Mouse (Mus musculus): ENCODE measurements around the gene Hps4. TPM values are rescaled to one million over a fixed set of nuclear protein-coding genes. Genes with fewer than 3 reads are reported as not detected.

Gene Hps4
- polyA plus RNA-seq, 1 experiment from 2014 or later: 37.6 TPM

- Histone ChIP-seq H3K4me3 (replicated peaks; ENCODE audit: low read length) (no peak overlapping the region), H3K36me3 (ENCODE audit: control insufficient read depth, insufficient read depth) (peaks cover 44% of the 10 kb centered on the region), H3K9ac (replicated peaks; ENCODE audit: low read depth, low read length) (no peak overlapping the region), H3K4me1 (replicated peaks; ENCODE audit: control insufficient read depth, insufficient read depth, low read length) (peaks cover 18% of the 10 kb centered on the region), H3K4me2 (ENCODE audit: low read length) (no peak overlapping the region), H3K27ac (ENCODE audit: low read length) (no peak overlapping the region), H3K27me3 (replicated peaks; ENCODE audit: control insufficient read depth, insufficient read depth, low read length) (no peaks in the 10 kb centered on the region), H3K9me3 (ENCODE audit: control insufficient read depth, low read length) (no peaks in the 10 kb centered on the region)
- 95% methylated on average over 14 of the region's 14 CpGs for WGBS
- no peak for ATAC-seq
Measured at GRCm38 (mm10) chr5:112329805-112330564, 12.9 kb upstream of the Hps4 start.

GRCm38 (mm10) chr5:112335473-112335872, 7.4 kb upstream of the Hps4 start:
- Histone ChIP-seq H3K27ac (ENCODE audit: low read length) (no peak overlapping the region), H3K36me3 (ENCODE audit: control insufficient read depth, insufficient read depth) (peaks cover 61% of the 10 kb centered on the region), H3K4me1 (replicated peaks; ENCODE audit: control insufficient read depth, insufficient read depth, low read length) (no peaks in the 10 kb centered on the region), H3K27me3 (replicated peaks; ENCODE audit: control insufficient read depth, insufficient read depth, low read length) (no peaks in the 10 kb centered on the region), H3K9me3 (ENCODE audit: control insufficient read depth, low read length) (no peaks in the 10 kb centered on the region), H3K9ac (replicated peaks; ENCODE audit: low read depth, low read length) (no peak overlapping the region), H3K4me2 (ENCODE audit: low read length) (no peak overlapping the region), H3K4me3 (replicated peaks; ENCODE audit: low read length) (no peak overlapping the region)
- ATAC-seq: no peak
- WGBS: 26% methylated on average over 2 of the region's 2 CpGs

GRCm38 (mm10) chr5:112337004-112337403, 5.9 kb upstream of the Hps4 start:
- H3K9me3 ChIP-seq (ENCODE audit: control insufficient read depth, low read length): no peaks in the 10 kb centered on the region
- no peak overlapping the region for H3K4me2 ChIP-seq (ENCODE audit: low read length)
- no peak overlapping the region for H3K9ac ChIP-seq (replicated peaks; ENCODE audit: low read depth, low read length)
- no peak overlapping the region for H3K4me3 ChIP-seq (replicated peaks; ENCODE audit: low read length)
- H3K36me3 ChIP-seq (ENCODE audit: control insufficient read depth, insufficient read depth): peaks cover 49% of the 10 kb centered on the region
- ATAC-seq: no peak
- no peak overlapping the region for H3K27ac ChIP-seq (ENCODE audit: low read length)
- H3K4me1 ChIP-seq (replicated peaks; ENCODE audit: control insufficient read depth, insufficient read depth, low read length): peaks cover 6% of the 10 kb centered on the region
- WGBS: 94% methylated on average over 22 of the region's 22 CpGs
- no peaks in the 10 kb centered on the region for H3K27me3 ChIP-seq (replicated peaks; ENCODE audit: control insufficient read depth, insufficient read depth, low read length)

- H3K36me3 ChIP-seq (ENCODE audit: control insufficient read depth, insufficient read depth): peaks cover 38% of the 10 kb centered on the region
- H3K4me1 ChIP-seq (replicated peaks; ENCODE audit: control insufficient read depth, insufficient read depth, low read length): peaks cover 19% of the 10 kb centered on the region
- no peak overlapping the region for H3K4me2 ChIP-seq (ENCODE audit: low read length)
- 72% methylated on average over 7 of the region's 7 CpGs for WGBS
- no peak overlapping the region for H3K27ac ChIP-seq (ENCODE audit: low read length)
- ATAC-seq: no peak
- H3K4me3 ChIP-seq (replicated peaks; ENCODE audit: low read length): no peak overlapping the region
- H3K9me3 ChIP-seq (ENCODE audit: control insufficient read depth, low read length): no peaks in the 10 kb centered on the region
- no peaks in the 10 kb centered on the region for H3K27me3 ChIP-seq (replicated peaks; ENCODE audit: control insufficient read depth, insufficient read depth, low read length)
- H3K9ac ChIP-seq (replicated peaks; ENCODE audit: low read depth, low read length): no peak overlapping the region
Measured at GRCm38 (mm10) chr5:112339215-112339614, 3.7 kb upstream of the Hps4 start.

- Histone ChIP-seq H3K27me3 (replicated peaks; ENCODE audit: control insufficient read depth, insufficient read depth, low read length) (no peaks in the 10 kb centered on the region), H3K27ac (ENCODE audit: low read length) (0 out of 2 replicates have a peak overlapping the region, but pooled peaks have one; percentile 38), H3K4me1 (replicated peaks; ENCODE audit: control insufficient read depth, insufficient read depth, low read length) (peaks cover 30% of the 10 kb centered on the region), H3K4me3 (replicated peaks; ENCODE audit: low read length) (peak overlapping the region; percentile 61), H3K4me2 (ENCODE audit: low read length) (peak overlapping the region; percentile 84), H3K9ac (replicated peaks; ENCODE audit: low read depth, low read length) (peak overlapping the region; percentile 86), H3K36me3 (ENCODE audit: control insufficient read depth, insufficient read depth) (peaks cover 5% of the 10 kb centered on the region), H3K9me3 (ENCODE audit: control insufficient read depth, low read length) (no peaks in the 10 kb centered on the region)
- peak; percentile 69 for ATAC-seq
- under 1% methylated on average over 23 of the region's 24 CpGs for WGBS
Measured at GRCm38 (mm10) chr5:112343205-112343595, 317 bp downstream of the Hps4 start.

- ATAC-seq: no peak
- Histone ChIP-seq H3K4me2 (ENCODE audit: low read length) (no peak overlapping the region), H3K27ac (ENCODE audit: low read length) (no peak overlapping the region), H3K4me3 (replicated peaks; ENCODE audit: low read length) (no peak overlapping the region), H3K36me3 (ENCODE audit: control insufficient read depth, insufficient read depth) (peaks cover 4% of the 10 kb centered on the region), H3K9me3 (ENCODE audit: control insufficient read depth, low read length) (no peaks in the 10 kb centered on the region), H3K27me3 (replicated peaks; ENCODE audit: control insufficient read depth, insufficient read depth, low read length) (no peaks in the 10 kb centered on the region), H3K9ac (replicated peaks; ENCODE audit: low read depth, low read length) (no peak overlapping the region), H3K4me1 (replicated peaks; ENCODE audit: control insufficient read depth, insufficient read depth, low read length) (peaks cover 30% of the 10 kb centered on the region)
- 68% methylated on average over 6 of the region's 6 CpGs for WGBS
Measured at GRCm38 (mm10) chr5:112344092-112344960, 1.4 kb downstream of the Hps4 start.

- no peaks in the 10 kb centered on the region for H3K9me3 ChIP-seq (ENCODE audit: control insufficient read depth, low read length)
- 92% methylated on average over 16 of the region's 16 CpGs for WGBS
- peaks cover 13% of the 10 kb centered on the region for H3K36me3 ChIP-seq (ENCODE audit: control insufficient read depth, insufficient read depth)
- H3K27me3 ChIP-seq (replicated peaks; ENCODE audit: control insufficient read depth, insufficient read depth, low read length): no peaks in the 10 kb centered on the region
- ATAC-seq: no peak
- H3K27ac ChIP-seq (ENCODE audit: low read length): no peak overlapping the region
- no peak overlapping the region for H3K4me3 ChIP-seq (replicated peaks; ENCODE audit: low read length)
- no peak overlapping the region for H3K9ac ChIP-seq (replicated peaks; ENCODE audit: low read depth, low read length)
- peaks cover 30% of the 10 kb centered on the region for H3K4me1 ChIP-seq (replicated peaks; ENCODE audit: control insufficient read depth, insufficient read depth, low read length)
- no peak overlapping the region for H3K4me2 ChIP-seq (ENCODE audit: low read length)
Measured at GRCm38 (mm10) chr5:112346211-112346965, 3.5 kb downstream of the Hps4 start.

- ATAC-seq: no peak
- H3K4me1 ChIP-seq (replicated peaks; ENCODE audit: control insufficient read depth, insufficient read depth, low read length): peaks cover 11% of the 10 kb centered on the region
- 84% methylated on average over 8 of the region's 8 CpGs for WGBS
- no peak overlapping the region for H3K4me2 ChIP-seq (ENCODE audit: low read length)
- no peaks in the 10 kb centered on the region for H3K9me3 ChIP-seq (ENCODE audit: control insufficient read depth, low read length)
- no peak overlapping the region for H3K27ac ChIP-seq (ENCODE audit: low read length)
- H3K9ac ChIP-seq (replicated peaks; ENCODE audit: low read depth, low read length): no peak overlapping the region
- H3K27me3 ChIP-seq (replicated peaks; ENCODE audit: control insufficient read depth, insufficient read depth, low read length): no peaks in the 10 kb centered on the region
- H3K4me3 ChIP-seq (replicated peaks; ENCODE audit: low read length): no peak overlapping the region
- H3K36me3 ChIP-seq (ENCODE audit: control insufficient read depth, insufficient read depth): peaks cover 18% of the 10 kb centered on the region
Measured at GRCm38 (mm10) chr5:112349169-112349568, 6.3 kb downstream of the Hps4 start.

- Histone ChIP-seq H3K27ac (ENCODE audit: low read length) (no peak overlapping the region), H3K4me1 (replicated peaks; ENCODE audit: control insufficient read depth, insufficient read depth, low read length) (no peaks in the 10 kb centered on the region), H3K27me3 (replicated peaks; ENCODE audit: control insufficient read depth, insufficient read depth, low read length) (no peaks in the 10 kb centered on the region), H3K9ac (replicated peaks; ENCODE audit: low read depth, low read length) (no peak overlapping the region), H3K36me3 (ENCODE audit: control insufficient read depth, insufficient read depth) (peaks cover 5% of the 10 kb centered on the region; the same call in 1 of the 2 replicates), H3K4me3 (replicated peaks; ENCODE audit: low read length) (no peak overlapping the region), H3K9me3 (ENCODE audit: control insufficient read depth, low read length) (no peaks in the 10 kb centered on the region), H3K4me2 (ENCODE audit: low read length) (no peak overlapping the region)
- 92% methylated on average over 6 of the region's 6 CpGs for whole genome bisulfite sequencing
- ATAC-seq: no peak
Measured at GRCm38 (mm10) chr5:112355493-112355892, 12.6 kb downstream of the Hps4 start.

Data from forebrain, embryonic 16.5 days (tissue).